Mouse (Mus musculus) small intestine, adult 2 months (tissue): ENCODE data around the gene Slc25a35.

ENCODE experiments used
- CTCF ChIP-seq: fragments of 200-500 bp; IDR thresholded peaks from 2 replicates; pipeline ENCODE4 v1.5.1; 2012; ENCODE audit warnings: low read depth, mild to moderate bottlenecking, control low read depth, inconsistent platforms, low read length, moderate library complexity, mixed read lengths; ENCODE audit not compliant: insufficient replicate concordance, insufficient read length; ENCODE audit errors: extremely low read depth
- POLR2A ChIP-seq: fragments of 200-500 bp; IDR thresholded peaks from 2 replicates; pipeline ENCODE4 v1.6.1; 2012; ENCODE audit warnings: low read depth, mild to moderate bottlenecking, control low read depth, inconsistent platforms, low read length, moderate library complexity

GRCm38 (mm10) chr11:68965050-68965449, 2.9 kb upstream of the Slc25a35 start:
- no peak for TF ChIP-seq CTCF
- no peak for TF ChIP-seq POLR2A
